Mouse (Mus musculus): Measurements from ENCODE around the gene Lsr.
"Not testable (repeated sequence)": the region's sequence is repeated elsewhere in the genome, so short reads cannot be mapped to it uniquely, and the experiment has no call there.

Gene Lsr

DNA sequence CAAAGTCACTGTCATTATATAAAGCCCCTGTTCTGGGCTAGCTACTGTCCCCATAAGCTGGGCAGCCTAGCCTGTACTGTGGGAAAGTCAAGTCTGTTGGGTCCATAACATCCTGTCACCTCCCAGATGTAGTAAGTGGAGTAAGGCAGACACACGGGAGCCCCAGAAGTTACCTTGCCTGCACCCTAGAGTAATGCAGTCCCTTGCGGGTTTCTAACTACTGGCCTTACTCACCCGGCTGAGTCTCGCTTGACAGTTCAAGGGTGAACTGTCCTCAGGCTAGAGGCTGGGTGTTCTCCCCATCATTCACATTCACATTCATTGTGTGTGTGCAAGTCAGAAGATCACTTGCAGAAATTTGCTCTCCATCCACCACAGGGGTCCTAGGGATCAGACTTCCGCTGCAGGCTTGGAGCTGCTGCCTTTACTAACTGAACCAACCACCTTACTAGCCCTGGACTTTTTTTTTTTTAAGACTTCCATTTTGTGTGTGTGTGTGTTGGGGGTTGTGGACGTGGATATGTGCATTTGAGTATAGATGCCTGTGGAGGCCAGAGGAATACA is 13.4 kb downstream of the Lsr start:
- no peak for DNase-seq

DNA sequence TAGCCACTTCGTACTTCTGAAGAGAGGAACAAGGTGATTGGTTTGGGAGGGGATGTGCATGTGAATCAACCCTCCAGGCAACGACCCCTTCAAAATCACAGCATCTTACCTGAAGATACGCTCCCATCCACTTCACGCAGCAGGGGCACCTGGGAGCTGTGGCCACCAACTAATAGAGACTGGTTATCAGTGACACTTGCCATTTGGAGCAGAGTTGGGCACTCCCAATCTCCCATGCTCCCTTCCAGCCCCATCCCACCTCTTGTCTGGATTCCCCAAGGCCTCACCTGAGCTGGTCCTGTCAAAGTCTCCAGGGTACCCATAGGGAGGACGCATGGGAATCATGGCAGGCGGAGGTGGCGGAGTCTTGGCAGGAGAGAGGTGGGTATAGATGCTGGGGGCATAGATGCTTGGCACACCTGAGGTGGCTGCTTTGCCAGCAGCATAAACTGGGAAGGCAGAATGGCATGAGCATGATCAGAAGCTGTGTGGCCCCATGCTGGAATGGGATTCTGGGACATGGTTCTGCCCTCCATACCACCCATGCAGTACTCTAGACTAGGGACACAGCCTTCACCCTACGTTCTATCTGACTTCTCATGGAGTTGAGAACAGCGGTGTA is 14.3 kb downstream of the Lsr start:
- DNase-seq = no peak

DNA sequence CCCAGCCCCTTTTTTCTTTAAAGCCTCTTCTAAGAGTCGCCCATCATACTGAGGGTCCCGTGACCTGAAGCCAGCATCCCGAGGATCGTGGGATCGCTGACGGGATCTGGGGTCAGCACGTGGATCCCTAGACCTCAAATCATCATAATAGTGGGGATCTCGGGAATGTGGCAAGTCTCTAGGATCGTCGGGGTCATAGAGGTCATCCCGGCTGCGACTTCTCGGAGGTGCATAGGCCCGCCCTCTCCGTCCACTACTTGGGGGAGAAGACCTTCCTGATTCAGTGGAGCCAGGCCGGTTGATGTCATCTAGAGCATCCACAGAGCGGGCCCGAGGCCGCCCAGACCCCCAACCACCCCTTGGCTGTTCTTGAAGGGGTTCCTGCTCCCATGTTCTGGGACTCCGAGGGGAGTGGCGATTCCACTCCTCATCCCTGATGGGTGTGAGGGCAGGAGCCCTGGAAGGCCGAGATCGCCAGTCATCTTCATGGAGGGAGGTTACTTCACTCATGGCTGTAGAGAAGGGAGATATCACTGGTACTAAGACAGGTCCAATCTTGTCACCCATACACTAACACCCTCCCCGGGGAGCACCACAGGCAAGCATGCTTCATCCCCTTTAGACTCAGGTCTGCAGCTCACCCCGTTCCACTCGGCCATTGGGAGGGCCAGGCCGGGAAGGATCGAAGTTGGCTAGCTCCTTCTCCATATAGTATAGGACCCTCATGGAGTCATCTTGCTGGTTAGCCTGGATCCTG is 15.0 kb downstream of the Lsr start:
- DNase-seq = peak; percentile 16 to 38

DNA sequence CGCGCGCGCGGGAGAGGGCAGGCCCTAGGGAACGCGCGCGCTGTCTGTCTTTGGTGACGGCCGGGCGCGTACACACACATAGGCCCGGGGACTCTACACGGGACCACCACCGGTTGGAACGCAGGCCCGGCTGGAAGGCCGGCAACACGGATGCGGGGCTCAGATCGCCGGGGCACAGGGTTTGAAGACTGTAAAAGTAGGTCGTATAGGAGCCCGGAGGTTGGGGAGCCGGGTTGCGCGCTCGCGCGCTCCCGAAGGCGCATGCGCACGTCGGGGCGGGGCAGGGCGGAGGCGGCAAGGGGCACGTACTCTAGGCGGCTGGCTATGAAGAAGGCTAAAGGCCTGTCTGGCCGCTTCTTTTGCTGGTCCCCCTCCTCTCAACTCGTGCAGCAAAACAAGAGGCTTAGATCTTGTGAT is 15.9 kb downstream of the Lsr start:
- peak; percentile 84 to 88 for DNase-seq

DNA sequence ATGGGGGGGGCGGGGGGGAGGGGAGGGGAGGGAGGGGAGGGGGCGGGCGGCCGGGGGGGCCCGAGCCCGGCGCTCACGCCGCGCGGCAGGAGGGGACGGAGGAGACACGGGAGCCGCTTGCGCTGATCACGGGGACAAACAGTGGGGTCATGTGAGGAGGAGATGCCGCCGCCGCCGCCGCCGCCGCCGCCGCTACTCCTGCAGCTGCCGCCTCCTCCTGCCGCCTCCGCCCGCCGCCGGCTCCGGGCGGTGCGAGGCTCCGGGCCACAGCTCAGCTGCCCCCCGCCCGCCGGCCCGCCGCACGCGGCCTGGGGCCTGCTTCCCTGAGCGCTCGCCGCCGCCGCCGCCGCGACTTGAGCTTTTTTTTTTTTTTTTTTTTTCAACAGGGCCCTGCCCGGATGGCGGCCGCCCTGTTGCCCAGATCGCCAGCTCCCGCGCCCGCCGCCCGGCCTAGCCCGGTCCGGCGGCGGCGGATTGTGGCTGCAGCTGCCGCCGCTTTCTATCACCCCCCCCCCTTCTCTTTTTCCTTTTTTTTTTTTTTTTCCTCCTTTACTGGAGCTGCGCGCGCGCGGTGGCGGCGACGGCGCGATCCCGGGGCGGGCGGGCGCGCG is 16.4 kb downstream of the Lsr start, which contains the start of gene Usf2:
Usf2 (minus strand) TSS at position 48 of the 611 bp plus-strand sequence.
- peak; percentile 61 to 65 for DNase-seq

DNA sequence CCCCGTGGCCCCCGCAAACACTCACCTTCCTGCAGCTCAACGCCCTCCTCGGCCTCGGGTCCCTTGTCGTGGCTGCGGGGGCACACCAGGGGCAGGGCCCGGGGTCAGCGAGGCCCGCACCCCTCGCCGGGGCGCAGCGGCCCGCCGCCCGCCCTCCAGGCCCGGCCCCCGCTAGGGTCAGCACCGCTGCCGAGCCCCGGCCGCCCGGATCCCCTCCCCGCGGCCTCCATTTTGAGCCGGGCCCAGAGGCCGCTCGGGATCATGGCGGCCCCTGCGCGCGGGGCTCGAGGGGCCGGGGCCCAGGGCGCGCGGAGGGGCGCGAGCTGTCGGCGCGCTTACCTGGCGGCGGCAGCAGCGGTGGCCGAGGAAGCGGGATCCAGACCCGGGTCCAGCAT is 16.9 kb downstream of the Lsr start:
- DNase-seq = peak in 1 of 2 experiments; percentile 33

DNA sequence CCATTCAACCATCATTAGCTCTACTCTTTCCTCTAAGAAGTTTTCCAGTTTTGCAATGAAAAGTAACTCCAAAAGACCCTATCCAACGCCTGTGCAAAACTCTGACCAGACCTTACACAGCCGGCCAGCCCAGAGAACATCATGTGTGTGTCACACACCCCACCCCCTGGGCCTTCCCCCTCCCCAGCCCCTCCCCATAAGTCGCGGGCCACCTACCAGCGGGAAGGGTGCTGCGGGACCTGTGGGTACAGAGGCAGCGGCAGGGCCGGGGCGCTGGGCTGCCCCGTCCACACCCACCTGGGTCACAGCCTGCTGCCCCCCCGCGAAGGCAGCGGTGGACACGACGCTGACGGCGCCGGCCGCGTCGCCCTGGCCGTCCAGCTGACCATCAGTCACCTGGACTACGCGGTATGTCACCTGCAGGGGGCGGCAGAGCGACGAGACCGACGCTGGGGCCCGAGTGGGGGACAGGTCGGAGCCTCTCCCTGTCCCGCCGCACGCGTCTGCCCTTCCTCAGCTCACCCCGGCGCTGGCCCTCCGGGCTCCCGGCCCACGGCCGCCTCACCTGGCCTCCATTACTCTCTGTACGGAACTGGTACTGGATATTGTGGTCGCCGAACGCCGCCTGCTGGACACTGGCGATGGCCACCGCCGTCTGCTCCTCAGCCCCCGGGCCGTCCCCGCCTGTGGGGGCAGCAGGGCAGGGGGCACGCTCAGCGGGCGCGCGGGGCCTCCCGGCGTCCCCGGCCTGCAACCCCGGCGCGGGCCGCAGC is 17.5 kb downstream of the Lsr start:
- peak; percentile 70 to 79 for DNase-seq

DNA sequence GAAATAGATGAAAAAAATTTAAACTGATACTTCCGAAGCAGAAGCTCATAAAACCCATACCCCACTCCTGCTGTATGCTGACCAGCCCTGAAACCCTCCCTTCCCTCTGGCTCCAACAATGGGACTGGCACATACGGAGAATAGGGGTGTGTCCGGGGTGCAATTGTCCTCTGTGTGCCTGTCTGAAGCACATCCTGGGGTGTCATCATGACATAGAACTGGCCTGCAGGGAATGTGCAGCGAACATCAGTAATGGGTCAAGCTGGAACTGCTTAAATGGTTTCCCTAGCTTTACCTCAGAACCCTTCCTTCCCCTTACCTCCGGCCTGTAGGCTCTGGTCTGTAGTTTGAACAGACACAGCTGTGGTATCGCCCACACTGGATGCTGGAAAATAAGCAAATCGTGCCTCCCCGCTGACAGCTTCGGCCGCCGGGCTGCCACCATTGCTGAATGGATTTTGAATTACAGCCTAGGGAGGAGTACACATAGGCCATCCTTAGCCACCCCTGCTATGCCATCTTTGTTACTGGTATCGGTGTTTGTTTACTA is 18.2 kb downstream of the Lsr start:
- no peak for DNase-seq

DNA sequence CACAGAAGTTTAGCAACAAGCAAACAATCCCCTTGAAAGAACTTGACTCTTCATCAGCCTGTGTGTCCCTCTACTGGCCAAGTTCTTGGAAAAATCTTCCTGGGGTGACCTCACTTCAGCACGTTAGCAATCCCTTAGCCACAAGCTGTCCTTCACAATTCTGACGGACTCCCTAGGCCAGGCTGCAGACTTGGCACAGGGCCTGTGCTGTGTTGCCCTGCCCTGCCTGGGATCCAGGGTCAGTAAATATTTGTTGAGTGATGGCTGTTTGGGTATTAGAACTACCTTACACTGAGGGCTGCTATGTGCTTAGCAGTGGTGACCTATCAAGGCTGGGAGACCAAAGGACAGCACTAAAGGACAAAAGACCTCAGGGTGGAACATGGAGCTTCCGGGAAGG is 19.2 kb downstream of the Lsr start:
- no peak for DNase-seq

DNA sequence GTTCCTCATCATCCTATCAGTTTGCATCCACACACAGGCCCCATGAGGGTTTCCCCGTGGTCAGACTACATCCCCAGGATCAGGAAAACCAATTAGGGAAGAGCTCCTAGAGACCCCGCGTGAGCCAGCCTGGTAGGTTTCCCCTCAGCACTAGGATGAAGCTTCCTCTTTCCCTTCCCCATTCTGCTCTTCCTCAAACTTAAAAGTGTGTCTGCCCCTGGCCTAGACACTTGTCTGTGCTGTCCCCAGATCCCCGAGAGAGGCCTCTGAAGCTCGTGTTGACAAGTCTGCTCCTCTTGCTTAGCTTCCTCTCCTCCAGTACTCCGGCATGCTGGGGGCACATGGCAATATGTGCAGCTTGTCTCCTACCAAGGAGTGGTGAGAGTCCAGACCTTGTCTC is 19.8 kb downstream of the Lsr start:
- no peak for DNase-seq

DNA sequence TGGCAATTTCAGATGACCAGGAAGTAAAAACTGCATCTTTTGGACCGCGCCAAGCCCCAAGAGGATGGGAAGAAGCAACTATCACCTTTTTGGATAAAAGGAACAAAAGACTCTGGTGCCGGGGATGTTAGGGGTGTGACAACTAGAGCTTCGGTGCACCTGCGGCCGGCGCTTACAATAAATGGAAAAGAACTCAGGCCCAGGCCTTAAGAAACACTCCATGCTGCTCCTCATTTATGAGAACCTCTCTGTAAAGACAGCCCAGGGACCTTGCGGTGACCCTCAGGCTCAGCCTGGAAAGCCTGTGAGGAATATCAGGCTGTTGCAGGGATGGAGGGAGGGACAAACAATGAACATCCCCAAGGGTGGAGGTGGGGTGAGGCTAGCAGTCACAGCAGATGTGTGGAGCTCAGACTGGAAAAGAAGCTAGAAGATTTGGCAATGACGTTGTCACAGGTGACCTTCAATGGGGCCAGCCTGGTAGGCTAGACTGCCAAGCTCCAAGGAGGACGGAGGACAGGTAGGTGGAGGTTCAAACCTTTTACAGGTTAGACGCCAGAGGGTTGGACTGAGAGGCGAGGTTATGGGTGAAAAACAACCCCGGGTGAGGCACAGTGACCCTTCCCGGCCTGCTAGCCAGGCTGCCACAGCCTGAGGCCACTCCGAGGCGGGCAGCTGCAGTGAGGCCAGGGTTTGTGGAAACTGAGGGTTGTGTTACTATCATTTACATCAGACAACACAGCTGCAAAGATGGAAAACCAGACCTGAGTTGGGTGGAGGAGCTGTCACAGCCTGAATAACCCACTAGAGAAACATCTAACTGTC is 20.6 kb downstream of the Lsr start:
- DNase-seq = no peak

DNA sequence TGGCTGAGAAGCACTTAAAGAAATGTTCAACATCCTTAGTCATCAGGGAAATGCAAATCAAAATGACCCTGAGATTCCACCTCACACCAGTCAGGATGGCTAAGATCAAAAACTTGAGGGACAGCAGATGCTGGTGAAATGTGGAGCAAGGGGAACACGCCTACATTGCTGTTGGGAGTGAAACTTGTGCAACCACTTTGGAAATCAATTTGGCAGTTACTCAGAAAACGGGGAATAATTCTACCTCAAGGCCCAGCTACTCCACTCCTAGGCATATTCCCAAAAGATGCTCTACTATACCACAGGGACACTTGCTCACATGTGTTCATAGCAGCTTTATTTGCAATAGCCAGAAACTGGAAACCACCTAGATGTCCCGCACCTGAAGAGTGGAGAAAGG is 23.4 kb downstream of the Lsr start:
- not testable (repeated sequence) for DNase-seq

DNA sequence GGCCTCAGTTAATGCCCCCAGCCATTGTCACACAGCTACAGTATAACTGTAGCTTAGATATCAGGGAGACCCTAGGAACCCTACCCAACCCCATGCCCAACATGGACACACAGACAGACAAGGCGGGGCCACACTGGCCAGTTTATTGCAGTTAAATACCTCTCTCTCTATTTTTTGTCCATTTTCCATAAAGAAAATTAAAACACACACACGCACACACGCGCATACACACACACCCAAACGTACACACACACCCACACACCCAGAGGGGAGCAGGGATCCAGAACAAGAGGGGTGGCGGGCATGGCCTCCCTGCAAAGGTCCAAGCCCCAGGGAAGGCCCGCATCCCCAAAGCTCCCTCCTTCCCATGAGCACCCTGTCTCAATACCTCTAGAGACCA is 27.4 kb downstream of the Lsr start:
- DNase-seq = no peak

DNA sequence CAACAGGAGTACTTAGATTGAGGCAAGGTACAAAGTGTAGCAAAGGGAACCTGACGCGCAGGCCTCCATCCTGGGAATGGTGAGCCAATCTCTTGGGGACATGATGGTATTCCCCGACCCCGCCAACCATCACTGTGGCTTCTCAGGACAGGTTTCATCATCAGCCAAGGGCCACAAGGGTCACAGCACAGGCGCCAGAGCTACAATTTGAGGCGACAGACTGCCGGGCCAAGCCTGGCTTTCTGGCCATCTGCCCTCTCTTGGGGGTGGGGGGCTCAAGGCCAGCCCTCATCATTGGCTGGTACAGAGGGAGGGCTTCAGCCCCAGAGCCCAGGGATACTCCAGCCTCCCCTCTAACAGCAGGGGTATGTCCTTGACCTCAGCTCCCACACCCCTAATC is 27.8 kb downstream of the Lsr start:
- not testable (repeated sequence) for DNase-seq

DNA sequence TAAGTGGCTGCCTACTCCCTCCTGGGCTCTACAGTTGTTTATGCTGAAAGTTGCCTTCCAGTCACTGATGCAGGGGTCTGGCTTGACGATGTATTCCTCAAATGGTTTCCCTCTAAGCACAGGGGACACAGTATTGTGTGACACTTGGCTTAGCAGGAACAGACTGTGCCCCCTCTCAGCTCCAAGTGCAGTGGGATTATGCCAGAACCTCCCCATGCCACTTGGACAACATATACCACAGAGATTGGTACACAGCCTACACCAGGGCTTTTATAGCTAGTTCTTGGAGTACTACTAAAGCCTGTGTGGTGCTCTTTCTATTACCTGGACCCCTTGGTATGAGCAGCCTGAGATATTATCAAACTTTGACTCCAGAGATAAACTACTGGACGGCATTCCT is 28.6 kb downstream of the Lsr start:
- DNase-seq = not testable (repeated sequence)

DNA sequence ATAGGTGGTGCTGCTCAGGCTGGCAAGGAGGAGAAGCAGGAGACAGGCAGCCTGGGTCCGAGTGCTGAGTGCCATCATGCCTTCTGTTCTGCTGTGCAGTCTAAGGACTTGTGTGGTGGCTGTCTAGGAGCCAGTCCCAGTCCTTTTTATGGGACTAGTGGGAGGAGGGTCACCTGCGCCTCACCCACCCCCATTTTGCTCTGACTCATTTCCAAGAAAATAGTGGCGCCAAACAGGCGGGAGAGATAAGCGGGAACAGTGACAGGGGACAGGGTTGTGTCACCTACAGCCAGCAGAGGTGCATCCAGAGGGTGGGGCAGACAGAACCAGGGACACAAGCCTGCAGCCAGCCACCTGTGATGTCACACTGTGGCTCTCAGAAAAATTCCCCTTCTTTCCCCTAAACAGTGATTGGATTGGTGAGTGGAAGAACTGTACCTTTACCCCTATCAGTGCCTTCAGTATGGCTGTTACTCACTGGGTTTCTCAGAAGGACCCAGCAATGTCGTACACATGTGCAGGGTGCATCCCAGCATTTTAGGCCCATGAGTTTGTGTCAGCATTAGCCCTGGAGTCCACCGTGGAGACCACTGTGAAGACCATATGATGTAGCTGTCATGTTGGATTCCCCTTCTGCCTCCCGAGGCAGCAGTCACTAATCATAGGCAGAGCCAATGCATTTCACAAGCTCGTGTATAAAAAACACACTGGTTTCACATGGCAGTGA is 29.2 kb downstream of the Lsr start, which contains the start of gene Hamp:
Hamp (minus strand) TSS at position 124 of the 727 bp plus-strand sequence.
- no peak for DNase-seq

DNA sequence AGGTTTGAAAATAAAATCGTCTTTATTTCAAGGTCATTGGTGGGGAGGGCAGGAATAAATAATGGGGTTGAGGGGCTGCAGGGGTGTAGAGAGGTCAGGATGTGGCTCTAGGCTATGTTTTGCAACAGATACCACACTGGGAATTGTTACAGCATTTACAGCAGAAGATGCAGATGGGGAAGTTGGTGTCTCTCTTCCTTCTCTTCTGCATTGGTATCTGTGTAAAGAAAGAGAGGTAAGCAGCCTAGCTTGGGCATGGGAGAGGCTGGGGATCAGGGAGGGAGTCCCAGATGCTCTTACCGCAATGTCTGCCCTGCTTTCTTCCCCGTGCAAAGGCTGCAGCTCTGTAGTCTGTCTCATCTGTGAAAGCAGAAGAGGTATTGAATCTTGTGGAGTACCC is 30.9 kb downstream of the Lsr start:
- DNase-seq = not testable (repeated sequence)

DNA sequence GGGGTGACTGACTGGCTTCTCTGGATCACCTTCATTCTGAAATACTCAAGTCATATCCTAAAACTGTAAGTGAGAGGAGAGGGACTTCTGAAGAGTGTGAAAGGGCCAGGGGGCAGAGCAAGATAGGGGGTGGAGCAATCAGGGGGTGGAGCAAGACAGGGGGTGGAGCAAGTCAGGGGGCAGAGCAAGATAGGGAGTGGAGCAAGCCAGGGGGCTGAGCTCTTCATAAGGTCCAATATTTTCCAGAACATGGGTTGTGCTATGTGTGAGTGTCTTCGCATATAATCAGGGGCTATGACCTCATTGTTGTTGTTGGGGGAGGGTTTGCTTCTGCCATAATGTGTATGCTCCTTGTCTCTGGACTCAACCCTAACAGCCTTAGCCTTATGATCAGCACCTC is 33.2 kb downstream of the Lsr start:
- not testable (repeated sequence) for DNase-seq

DNA sequence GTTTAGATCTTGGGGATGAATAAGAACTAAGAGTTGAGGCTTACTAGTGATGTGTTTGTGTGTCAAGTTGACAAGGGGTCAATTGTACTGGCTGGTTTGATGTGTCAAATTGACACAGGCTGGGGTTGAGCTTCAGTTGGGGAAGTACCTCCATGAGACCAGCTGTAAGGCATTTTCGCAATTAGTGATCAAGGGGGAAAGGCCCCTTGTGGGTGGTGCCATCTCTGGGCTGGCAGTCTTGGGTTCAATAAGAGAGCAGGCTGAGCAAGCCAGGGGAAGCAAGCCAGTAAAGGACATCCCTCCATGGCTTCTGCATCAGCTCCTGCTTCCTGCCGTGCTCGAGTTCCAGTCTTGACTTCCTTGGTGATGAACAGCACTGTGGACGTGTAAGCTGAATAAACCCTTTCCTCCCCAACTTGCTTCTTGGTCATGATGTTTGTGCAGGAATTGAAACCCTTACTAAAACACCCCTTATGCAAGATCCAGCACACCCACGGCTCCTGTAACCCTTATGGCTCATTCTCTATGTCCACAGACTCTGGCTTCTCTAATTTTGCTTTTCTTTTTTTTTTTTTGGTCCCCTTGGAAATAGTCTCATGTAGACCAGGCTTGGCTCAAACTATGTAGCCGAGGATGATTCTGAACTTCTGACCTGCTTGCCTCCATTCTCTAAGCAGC is 37.7 kb downstream of the Lsr start:
- DNase-seq = not testable (repeated sequence)

DNA sequence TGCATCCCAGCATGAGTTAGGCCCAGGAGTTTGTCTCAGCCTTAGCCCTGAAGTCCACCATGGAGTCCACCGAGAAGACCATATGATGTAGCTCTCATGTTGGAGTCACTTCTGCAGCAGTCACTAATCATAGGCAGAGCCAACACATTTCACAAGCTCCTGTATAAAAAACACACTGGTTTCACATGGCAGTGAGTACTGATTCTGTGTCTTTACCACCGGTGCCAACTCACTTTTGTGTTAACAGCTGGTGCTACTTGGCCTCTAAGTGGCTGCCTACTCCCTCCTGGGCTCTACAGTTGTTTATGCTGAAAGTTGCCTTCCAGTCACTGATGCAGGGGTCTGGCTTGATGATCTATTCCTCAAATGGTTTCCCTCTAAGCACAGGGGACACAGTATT is 48.7 kb downstream of the Lsr start, which contains the start of gene Hamp2:
Hamp2 (minus strand) TSS at position 101 of the 400 bp plus-strand sequence.
- DNase-seq = not testable (repeated sequence)
